In genomic region chr2:180271804-180272395, GRCm38 (mm10) we compare ENCODE assay signal across 8 mouse cellular contexts. TPM values are rescaled to one million over a fixed set of nuclear protein-coding genes. Genes with fewer than 3 reads are reported as not detected.
DNase-seq lines count a peak whose midpoint lies in the region; ATAC-seq lines count a peak whose summit lies in the region.

No protein-coding gene starts in this region.

- H3K9ac ChIP-seq in heart, embryonic 11.5 days (ENCODE audit: low read depth, low read length): peak overlapping the region; percentile 78; the same call in 1 of the 2 replicates
- peak overlapping the region; percentile 36 for H3K9ac ChIP-seq in hindbrain, embryonic 12.5 days
- H3K9ac ChIP-seq in midbrain, embryonic 12.5 days (replicated peaks): peak overlapping the region; percentile 93; the same call in 1 of the 2 replicates

- H3K27me3 ChIP-seq in heart, embryonic 11.5 days (ENCODE audit: control insufficient read depth, insufficient read depth, low read length): no peaks in the 10 kb centered on the region
- peaks cover 10% of the 10 kb centered on the region; the same call in 1 of the 2 replicates for H3K27me3 ChIP-seq in hindbrain, embryonic 12.5 days
- peaks cover 25% of the 10 kb centered on the region for H3K27me3 ChIP-seq in midbrain, embryonic 12.5 days

- H3K36me3 ChIP-seq in heart, embryonic 11.5 days (ENCODE audit: control insufficient read depth, insufficient read depth, low read length): no peaks in the 10 kb centered on the region; the same call in 1 of the 2 replicates
- peaks cover 2% of the 10 kb centered on the region; the same call in 1 of the 2 replicates for H3K36me3 ChIP-seq in hindbrain, embryonic 12.5 days
- peaks cover 32% of the 10 kb centered on the region for H3K36me3 ChIP-seq in midbrain, embryonic 12.5 days

- 71% methylated on average over 5 of the region's 5 CpGs for WGBS in heart, embryonic 11.5 days (ENCODE audit: insufficient replicate concordance)
- 79% methylated on average over 5 of the region's 5 CpGs for WGBS in hindbrain, embryonic 12.5 days
- 80% methylated on average over 5 of the region's 5 CpGs for WGBS in midbrain, embryonic 12.5 days

- peak overlapping the region; percentile 92 for H3K4me2 ChIP-seq in heart, embryonic 11.5 days
- H3K4me2 ChIP-seq in hindbrain, embryonic 12.5 days (replicated peaks): peak overlapping the region; percentile 96
- peak overlapping the region; percentile 98 for H3K4me2 ChIP-seq in midbrain, embryonic 12.5 days (replicated peaks)

- H3K4me1 ChIP-seq in heart, embryonic 11.5 days (ENCODE audit: control insufficient read depth, insufficient read depth, low read length): peaks cover 40% of the 10 kb centered on the region
- H3K4me1 ChIP-seq in brown adipose tissue, adult 24 weeks (ENCODE audit: control insufficient read depth, insufficient read depth, insufficient read length, low read length): peaks cover 18% of the 10 kb centered on the region
- H3K4me1 ChIP-seq in hindbrain, embryonic 12.5 days: peaks cover 38% of the 10 kb centered on the region
- H3K4me1 ChIP-seq in midbrain, embryonic 12.5 days: peaks cover 43% of the 10 kb centered on the region

- ATAC-seq in heart, embryonic 11.5 days (replicated peaks; ENCODE audit: insufficient number of reproducible peaks, low FRiP score, low TSS enrichment): no peak
- ATAC-seq in hindbrain, embryonic 12.5 days (ENCODE audit: low FRiP score): no peak
- no peak for ATAC-seq in midbrain, embryonic 12.5 days (ENCODE audit: low FRiP score, low read depth)

- no peaks in the 10 kb centered on the region for H3K9me3 ChIP-seq in heart, embryonic 11.5 days (replicated peaks; ENCODE audit: control insufficient read depth, low read length)
- no peaks in the 10 kb centered on the region for H3K9me3 ChIP-seq in hindbrain, embryonic 12.5 days (replicated peaks)
- no peaks in the 10 kb centered on the region for H3K9me3 ChIP-seq in midbrain, embryonic 12.5 days

- no peak overlapping the region for H3K27ac ChIP-seq in heart, embryonic 11.5 days (ENCODE audit: low read depth, low read length)
- H3K27ac ChIP-seq in brown adipose tissue, adult 24 weeks (replicated peaks; ENCODE audit: low read depth, low read length): no peak overlapping the region
- H3K27ac ChIP-seq in hindbrain, embryonic 12.5 days: no peak overlapping the region
- no peak overlapping the region for H3K27ac ChIP-seq in midbrain, embryonic 12.5 days (replicated peaks)

- peak overlapping the region; percentile 76; the same call in 1 of the 2 replicates for H3K4me3 ChIP-seq in heart, embryonic 11.5 days (ENCODE audit: low read depth, low read length)
- H3K4me3 ChIP-seq in brown adipose tissue, adult 24 weeks (ENCODE audit: insufficient read depth, low read depth, low read length): peak overlapping the region; percentile 81
- H3K4me3 ChIP-seq in hindbrain, embryonic 12.5 days: peak overlapping the region; percentile 92
- peak overlapping the region; percentile 79 for H3K4me3 ChIP-seq in midbrain, embryonic 12.5 days

- no peak for DNase-seq in heart, adult 9 months (ENCODE audit: low spot score in 2 of 2)
- DNase-seq in urinary bladder, postnatal 14 days (ENCODE audit: low spot score): no peak
- DNase-seq in urinary bladder, adult 2 months (ENCODE audit: low spot score): no peak
- DNase-seq in urinary bladder, postnatal 25 days (ENCODE audit: low spot score): no peak

RNA-seq across cellular contexts. Expression of gene Cables2, which starts 1.4 kb away (rescaled TPM):
- polyA plus RNA-seq in heart, embryonic 11.5 days (2014; fragmentation: Nextera tagmentation; extraction: Ambion mirVana): 11.8 TPM in 2 replicates
- polyA plus RNA-seq in brown adipose tissue, adult 24 weeks (2012; ENCODE audit: insufficient read depth, insufficient read length, missing spikeins): 4.6 and 5.1 TPM in 2 replicates
- polyA plus RNA-seq in hindbrain, embryonic 12.5 days (2016; fragmentation: Nextera tagmentation; extraction: Ambion mirVana): 29.4 and 29.5 TPM in 2 replicates
- polyA plus RNA-seq in midbrain, embryonic 12.5 days (2016; fragmentation: Nextera tagmentation; extraction: Ambion mirVana): 22.3 and 26.5 TPM in 2 replicates
- 25.4 and 28.3 TPM in 2 replicates for polyA plus RNA-seq in urinary bladder, adult 2 months (2012; rRNA removed)

RNA-seq across cellular contexts. Expression of gene Rps21, which starts 14.7 kb away (rescaled TPM):
- polyA plus RNA-seq in heart, embryonic 11.5 days (2014; fragmentation: Nextera tagmentation; extraction: Ambion mirVana): 347 and 390 TPM in 2 replicates
- polyA plus RNA-seq in brown adipose tissue, adult 24 weeks (2012; ENCODE audit: insufficient read depth, insufficient read length, missing spikeins): 875 and 1,284 TPM in 2 replicates
- 393 and 423 TPM in 2 replicates for polyA plus RNA-seq in hindbrain, embryonic 12.5 days (2016; fragmentation: Nextera tagmentation; extraction: Ambion mirVana)
- polyA plus RNA-seq in midbrain, embryonic 12.5 days (2016; fragmentation: Nextera tagmentation; extraction: Ambion mirVana): 393 and 434 TPM in 2 replicates
- polyA plus RNA-seq in urinary bladder, adult 2 months (2012; rRNA removed): 3,847 and 3,981 TPM in 2 replicates

RNA-seq across cellular contexts. Expression of gene Rbbp8nl, which starts 17.8 kb away (rescaled TPM):
- polyA plus RNA-seq in heart, embryonic 11.5 days (2014; fragmentation: Nextera tagmentation; extraction: Ambion mirVana): 0.10 TPM in 1 of 2 replicates, not detected in the other
- not detected in 2 replicates for polyA plus RNA-seq in brown adipose tissue, adult 24 weeks (2012; ENCODE audit: insufficient read depth, insufficient read length, missing spikeins)
- 0.20 and 0.35 TPM in 2 replicates for polyA plus RNA-seq in hindbrain, embryonic 12.5 days (2016; fragmentation: Nextera tagmentation; extraction: Ambion mirVana)
- polyA plus RNA-seq in midbrain, embryonic 12.5 days (2016; fragmentation: Nextera tagmentation; extraction: Ambion mirVana): 0.08 and 0.16 TPM in 2 replicates
- polyA plus RNA-seq in urinary bladder, adult 2 months (2012; rRNA removed): 4.6 and 5.9 TPM in 2 replicates

RNA-seq across cellular contexts. Expression of gene Lama5, which starts 46.2 kb away (rescaled TPM):
- polyA plus RNA-seq in heart, embryonic 11.5 days (2014; fragmentation: Nextera tagmentation; extraction: Ambion mirVana): 24.0 and 27.5 TPM in 2 replicates
- polyA plus RNA-seq in brown adipose tissue, adult 24 weeks (2012; ENCODE audit: insufficient read depth, insufficient read length, missing spikeins): 3.2 and 7.3 TPM in 2 replicates
- polyA plus RNA-seq in hindbrain, embryonic 12.5 days (2016; fragmentation: Nextera tagmentation; extraction: Ambion mirVana): 5.8 and 8.7 TPM in 2 replicates
- polyA plus RNA-seq in midbrain, embryonic 12.5 days (2016; fragmentation: Nextera tagmentation; extraction: Ambion mirVana): 1.7 and 3.2 TPM in 2 replicates
- 144 and 160 TPM in 2 replicates for polyA plus RNA-seq in urinary bladder, adult 2 months (2012; rRNA removed)

Comparison
In these comparisons a context has a peak if more than half of its experiments do, and no peak if none do; other contexts are left out.
1. H3K9ac ChIP-seq: peak in every context shown above with its lines; median percentile 93 in midbrain, embryonic 12.5 days; 78 in heart, embryonic 11.5 days; 36 in hindbrain, embryonic 12.5 days.